Mouse (Mus musculus) testis, postnatal 14 days (tissue): ENCODE measurements around the gene Cryba4.
A peak's percentile ranks its signal among the peaks of the same experiment; 100 is the strongest.

Source experiments
- DNase-seq: peaks from one replicate; pipeline ENCODE4 v3.0.0; 2021; ENCODE audit warnings: low spot score

Gene Cryba4

GRCm38 (mm10) chr5:112265515-112265914 is 13.2 kb upstream of the Cryba4 start:
- no peak for DNase-seq

GRCm38 (mm10) chr5:112265110-112265509 is 12.8 kb upstream of the Cryba4 start:
- DNase-seq, result no peak

GRCm38 (mm10) chr5:112264099-112264498 is 11.8 kb upstream of the Cryba4 start:
- no peak for DNase-seq

- DNase-seq, result no peak
These were observed 8.5 kb upstream of the Cryba4 start for GRCm38 (mm10) chr5:112260818-112261217.

- no peak for DNase-seq
These were observed 7.7 kb upstream of the Cryba4 start for GRCm38 (mm10) chr5:112259862-112260650.

GRCm38 (mm10) chr5:112257896-112258295 is 5.6 kb upstream of the Cryba4 start:
- DNase-seq, result no peak

GRCm38 (mm10) chr5:112256457-112256856 is 4.1 kb upstream of the Cryba4 start:
- DNase-seq, result no peak

- peak; percentile 34 for DNase-seq
These were observed 3.1 kb upstream of the Cryba4 start, which contains the start of gene Crybb1 for GRCm38 (mm10) chr5:112255426-112255825. Crybb1 (plus strand) TSS chr5:112255815.

GRCm38 (mm10) chr5:112254282-112254806 is 2.0 kb upstream of the Cryba4 start:
- DNase-seq, result peak; percentile 73

- no peak for DNase-seq
These were observed 851 bp upstream of the Cryba4 start for GRCm38 (mm10) chr5:112253169-112253568.

- no peak for DNase-seq
These were observed 3.2 kb downstream of the Cryba4 start for GRCm38 (mm10) chr5:112249106-112249505.

- DNase-seq, result no peak
These were observed 4.9 kb downstream of the Cryba4 start for GRCm38 (mm10) chr5:112247399-112247798.

GRCm38 (mm10) chr5:112244890-112245615 is 7.3 kb downstream of the Cryba4 start:
- DNase-seq, result no peak

GRCm38 (mm10) chr5:112244275-112244562 is 8.1 kb downstream of the Cryba4 start:
- no peak for DNase-seq

- DNase-seq, result no peak
These were observed 8.6 kb downstream of the Cryba4 start for GRCm38 (mm10) chr5:112243539-112244274.

- DNase-seq, result no peak
These were observed 9.3 kb downstream of the Cryba4 start for GRCm38 (mm10) chr5:112243041-112243440.

- no peak for DNase-seq
These were observed 9.9 kb downstream of the Cryba4 start for GRCm38 (mm10) chr5:112242361-112242778.

GRCm38 (mm10) chr5:112241849-112242248 is 10.5 kb downstream of the Cryba4 start:
- no peak for DNase-seq

GRCm38 (mm10) chr5:112240761-112241160 is 11.6 kb downstream of the Cryba4 start:
- DNase-seq, result peak; percentile 67

- DNase-seq, result no peak
These were observed 13.4 kb downstream of the Cryba4 start for GRCm38 (mm10) chr5:112238781-112239482.

GRCm38 (mm10) chr5:112237866-112238570 is 14.3 kb downstream of the Cryba4 start:
- DNase-seq, result no peak
